Mouse (Mus musculus) testis, postnatal 14 days (tissue): ENCODE data around the gene Pcsk1.

Experiments
- DNase-seq: peaks from one replicate; pipeline ENCODE4 v3.0.0; 2021; ENCODE audit warnings: low spot score

Pcsk1 gene

DNA sequence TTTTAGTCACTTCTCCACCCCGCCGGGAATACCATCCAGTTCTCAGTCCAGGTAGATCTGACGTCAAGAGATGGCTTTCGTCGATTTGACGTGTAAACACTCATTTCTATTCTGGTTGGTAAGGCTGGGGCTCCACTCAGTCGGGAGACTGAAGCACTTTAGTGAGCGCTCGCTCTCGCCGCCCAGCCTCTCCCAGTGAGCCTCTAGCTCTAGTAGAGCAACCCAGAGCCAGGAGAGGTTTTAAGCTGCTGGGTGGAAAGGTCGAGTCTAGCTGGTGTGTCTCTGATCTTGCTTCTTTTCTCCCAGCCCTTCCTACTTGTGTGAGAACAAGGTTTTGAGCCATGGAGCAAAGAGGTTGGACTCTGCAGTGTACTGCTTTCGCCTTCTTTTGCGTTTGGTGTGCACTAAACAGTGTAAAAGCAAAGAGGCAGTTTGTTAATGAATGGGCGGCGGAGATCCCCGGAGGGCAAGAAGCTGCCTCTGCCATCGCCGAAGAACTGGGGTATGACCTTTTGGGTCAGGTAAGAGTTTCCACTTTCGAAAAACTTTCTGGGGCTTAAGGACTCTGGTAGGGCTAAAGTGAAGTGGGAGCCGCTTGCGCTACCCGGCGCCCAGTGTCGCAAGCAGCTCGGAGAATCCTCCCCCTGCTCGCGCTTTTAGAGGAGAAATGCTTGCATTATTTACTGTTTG lies at the start of gene Pcsk1:
Pcsk1 (plus strand) TSS at position 106 of the 690 bp plus-strand sequence.
- DNase-seq = no peak

DNA sequence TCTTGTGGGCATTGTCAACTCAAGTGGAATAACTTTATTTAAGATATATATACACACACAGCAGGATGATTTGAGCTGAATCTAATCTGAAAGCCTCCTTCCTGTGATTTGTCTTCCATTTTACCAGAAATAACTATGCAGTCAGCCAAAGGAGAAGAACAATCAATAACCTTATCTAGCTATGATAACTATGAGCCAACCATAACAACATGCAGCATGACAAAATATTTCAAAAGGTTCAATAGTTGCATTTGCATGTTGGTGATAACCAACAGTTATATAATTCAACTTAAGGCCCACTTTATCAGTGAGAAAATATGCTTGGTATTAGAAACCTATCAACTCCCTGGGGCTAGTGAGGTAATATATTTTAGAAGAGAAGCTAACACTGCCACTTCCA lies 30.8 kb upstream of the Pcsk1 start:
- no peak for DNase-seq

DNA sequence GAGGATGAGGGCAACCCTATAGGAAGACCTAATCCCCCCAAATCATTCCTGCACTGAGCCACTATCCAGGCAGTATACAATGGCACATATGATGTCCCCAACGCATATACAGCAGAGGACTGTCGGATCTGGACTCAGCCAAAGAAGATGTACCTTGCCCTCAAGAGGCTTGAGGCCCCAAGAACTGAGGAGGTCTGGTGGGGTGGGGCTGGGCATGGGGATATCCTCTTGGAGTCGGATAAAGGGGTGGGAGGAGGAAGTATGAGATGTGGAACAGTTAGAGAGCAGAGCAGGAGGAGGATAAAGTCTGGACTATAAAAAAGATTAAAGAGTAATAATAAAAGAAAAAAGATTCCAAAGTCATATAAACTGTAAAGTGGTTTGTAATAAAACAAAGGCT lies 25.7 kb upstream of the Pcsk1 start:
- DNase-seq = no peak

DNA sequence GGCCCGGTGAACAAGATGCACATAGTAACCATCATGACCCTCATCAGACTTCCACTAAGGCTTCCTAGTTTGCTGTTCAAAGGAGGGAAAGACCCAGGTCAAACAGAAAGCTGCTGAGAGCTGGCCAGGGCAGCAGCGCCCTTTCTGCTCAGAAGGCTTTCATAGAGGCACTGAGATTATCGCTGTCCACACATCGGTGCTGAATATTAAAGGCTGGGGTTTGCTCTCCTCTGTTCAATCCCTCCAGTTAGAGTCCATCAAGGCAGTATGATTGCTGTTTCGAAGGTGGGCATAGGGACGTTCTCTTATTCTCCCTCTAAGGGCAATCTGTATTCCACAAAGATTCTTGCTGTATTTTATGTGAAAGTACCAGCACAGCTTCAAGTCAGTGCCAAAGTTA lies 1.0 kb upstream of the Pcsk1 start:
- peak; percentile 27 for DNase-seq

DNA sequence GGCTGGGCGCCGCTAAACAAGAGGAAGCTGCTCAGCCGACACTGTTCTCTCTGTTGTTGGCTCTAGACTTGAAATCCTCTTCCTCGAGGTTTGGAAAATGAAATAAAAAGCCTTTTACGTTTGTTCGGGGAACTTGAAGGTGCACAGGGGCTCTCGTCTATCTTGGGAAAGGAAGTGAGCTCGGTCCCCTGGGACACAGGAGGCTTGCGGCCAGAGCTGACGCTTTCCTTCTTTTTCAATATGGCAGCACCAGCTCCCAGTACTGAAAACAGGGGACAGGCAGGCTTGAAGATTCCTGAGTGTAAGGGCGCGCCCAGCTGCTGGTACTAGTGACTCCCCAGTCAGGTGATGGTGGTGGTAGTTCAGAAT lies 769 bp downstream of the Pcsk1 start:
- DNase-seq = no peak

DNA sequence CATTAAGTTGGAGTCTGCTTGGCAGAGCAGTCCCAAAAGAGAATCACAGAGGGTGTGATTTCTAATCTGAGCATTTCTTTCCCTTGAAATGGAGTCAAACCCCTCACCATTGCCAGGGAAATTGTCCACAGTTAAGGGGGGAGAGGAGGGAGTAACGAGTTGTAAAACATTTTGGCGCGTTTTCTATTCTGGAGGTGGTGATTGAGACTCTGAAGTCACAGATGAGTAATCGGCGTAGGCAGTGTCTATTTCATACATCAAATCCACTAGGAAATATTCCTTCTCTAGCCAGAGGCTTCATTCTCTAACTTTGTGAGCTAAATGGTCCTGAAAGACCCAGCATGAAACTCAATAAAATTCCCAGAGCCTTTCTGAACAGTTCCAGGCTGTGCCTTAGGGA lies 1.4 kb downstream of the Pcsk1 start:
- DNase-seq = no peak

DNA sequence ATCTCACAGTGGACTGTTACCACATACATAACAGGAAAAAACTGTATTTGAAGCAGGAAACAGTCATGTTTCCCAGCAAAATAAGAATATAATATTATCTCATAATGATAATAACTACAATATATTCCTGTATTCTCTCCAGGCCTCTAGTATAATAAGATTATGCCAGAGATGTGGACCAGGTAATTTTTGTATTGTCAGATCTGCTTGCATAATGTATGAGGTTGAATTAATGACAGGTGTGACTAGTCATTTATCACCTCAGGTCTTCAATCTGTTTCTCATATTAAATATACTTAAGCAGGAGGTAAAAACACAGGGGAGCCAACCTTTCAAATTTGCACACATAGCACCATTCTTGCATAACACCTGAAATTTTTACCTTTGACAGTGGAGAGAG lies 5.9 kb downstream of the Pcsk1 start:
- DNase-seq = no peak

DNA sequence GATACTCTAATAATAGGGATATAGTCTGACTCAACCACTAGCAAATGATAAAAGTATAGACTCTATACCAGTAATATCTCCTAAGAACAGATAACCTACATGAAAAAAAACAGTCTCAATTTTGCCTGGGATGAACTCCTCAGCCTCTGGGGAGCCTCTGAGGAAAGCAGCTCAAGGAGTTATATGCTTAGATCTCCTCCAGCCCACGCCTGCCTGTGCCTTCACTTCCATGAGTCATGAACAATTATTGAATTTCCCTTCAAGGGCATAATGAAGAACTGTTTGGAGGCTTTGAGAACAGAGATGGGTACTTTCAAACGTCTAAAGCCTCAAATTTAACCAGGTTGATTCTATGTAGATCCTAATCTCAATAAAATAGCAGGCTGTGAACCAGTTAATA lies 23.5 kb downstream of the Pcsk1 start:
- DNase-seq = no peak

DNA sequence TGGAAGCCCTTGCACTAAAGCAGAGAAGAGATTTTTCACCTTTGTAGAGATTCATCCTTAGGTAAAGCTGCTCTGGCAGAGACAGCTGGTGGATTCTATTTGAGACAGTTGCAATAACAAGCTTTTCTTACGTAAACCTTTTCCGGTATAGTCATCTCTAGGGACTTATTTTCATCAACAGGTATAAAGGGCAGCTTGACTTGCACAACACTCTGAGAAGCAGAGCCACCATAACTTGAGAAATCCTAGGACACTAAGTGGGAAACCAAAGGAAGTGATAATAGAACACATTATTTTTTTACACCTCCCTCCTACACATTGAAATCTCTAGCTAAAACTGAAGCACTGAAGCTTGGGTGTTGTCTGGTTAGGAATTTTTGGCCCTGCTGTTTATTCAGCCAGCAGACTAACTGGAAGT lies 24.4 kb downstream of the Pcsk1 start:
- no peak for DNase-seq

DNA sequence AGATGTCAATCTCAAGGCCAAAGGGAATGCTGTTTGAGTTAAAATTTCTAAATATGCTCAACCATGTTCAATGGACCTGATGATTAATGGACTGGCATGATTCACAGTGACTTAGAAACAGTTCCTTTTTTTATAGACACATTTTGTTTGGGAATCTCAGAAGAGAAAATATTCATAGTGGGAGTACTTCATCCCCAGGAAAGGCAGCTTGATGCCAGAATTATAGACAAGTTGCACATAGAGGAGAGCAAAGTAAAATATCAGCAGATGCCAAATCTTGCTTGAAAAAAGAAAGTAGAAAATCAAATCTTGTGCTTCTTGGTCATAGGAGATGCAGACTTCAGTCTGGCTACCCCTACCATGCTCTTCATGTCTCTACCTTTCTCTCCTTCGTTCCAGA lies 25.2 kb downstream of the Pcsk1 start:
- no peak for DNase-seq

DNA sequence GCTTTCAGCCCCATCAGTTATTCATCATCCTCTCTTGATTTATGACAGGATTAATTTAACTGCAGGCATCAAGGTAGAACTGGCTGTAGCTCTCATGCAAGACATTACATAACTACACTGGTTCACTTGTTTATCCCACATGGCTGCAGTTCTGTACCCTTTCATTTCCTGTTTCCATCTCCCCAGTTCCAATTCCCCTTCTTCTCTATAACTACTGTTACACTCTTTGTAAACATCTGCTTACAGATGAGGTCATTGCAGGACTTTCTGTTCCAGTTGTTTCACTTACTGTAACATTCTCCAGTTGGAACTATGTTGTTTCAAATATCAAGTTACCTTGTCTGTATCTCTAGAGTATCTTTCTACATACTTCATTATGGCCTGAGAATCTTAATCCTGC lies 46.2 kb downstream of the Pcsk1 start:
- no peak for DNase-seq

DNA sequence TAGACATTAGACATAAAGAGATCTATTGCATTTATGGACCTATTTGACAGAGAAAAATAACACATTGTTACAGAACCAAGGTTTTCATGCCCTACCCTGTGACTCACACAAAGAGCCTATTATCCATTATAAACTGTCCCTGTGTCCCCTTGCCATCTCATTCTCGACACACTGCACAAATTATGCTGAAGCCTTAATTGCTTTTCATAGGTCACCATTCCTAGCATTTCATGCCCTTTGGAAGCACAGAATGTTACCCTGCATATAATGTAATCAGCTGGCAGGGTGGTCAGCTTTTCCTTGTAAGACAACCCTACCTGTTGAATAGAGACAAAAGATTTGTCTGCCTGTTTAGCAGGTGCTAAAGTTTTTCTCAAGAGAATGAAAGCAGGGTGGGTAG lies 71.0 kb downstream of the Pcsk1 start:
- peak; percentile 6 for DNase-seq

DNA sequence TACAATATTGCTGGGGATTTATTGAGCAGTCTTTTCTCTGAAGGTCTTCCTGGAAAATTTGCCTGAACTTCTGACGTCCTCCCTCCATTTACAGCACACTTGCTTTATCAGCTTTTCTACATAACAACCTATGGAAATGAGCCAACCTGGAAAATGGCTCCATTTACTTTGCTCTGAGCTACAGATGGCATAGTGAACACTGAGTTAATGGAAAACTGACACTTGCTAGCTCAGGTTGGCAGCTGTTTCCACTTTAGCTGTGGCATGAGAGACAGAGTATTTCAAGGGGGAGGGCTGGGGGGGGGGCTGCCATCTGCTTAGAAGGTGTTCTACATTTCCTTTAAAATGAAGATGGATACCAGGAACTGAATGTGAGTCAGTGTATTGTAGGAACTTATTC lies 73.8 kb downstream of the Pcsk1 start:
- no peak for DNase-seq
